Mouse (Mus musculus): ENCODE measurements around the gene Tent4a. TPM values are rescaled to one million over a fixed set of nuclear protein-coding genes. Genes with fewer than 3 reads are reported as not detected.
A peak's percentile ranks its signal among the peaks of the same experiment; 100 is the strongest.
"Not testable (repeated sequence)": the region's sequence is repeated elsewhere in the genome, so short reads cannot be mapped to it uniquely, and the experiment has no call there.

Gene Tent4a
- polyA plus RNA-seq (2012; rRNA removed), result 13.9 and 15.5 TPM in 2 replicates

DNA sequence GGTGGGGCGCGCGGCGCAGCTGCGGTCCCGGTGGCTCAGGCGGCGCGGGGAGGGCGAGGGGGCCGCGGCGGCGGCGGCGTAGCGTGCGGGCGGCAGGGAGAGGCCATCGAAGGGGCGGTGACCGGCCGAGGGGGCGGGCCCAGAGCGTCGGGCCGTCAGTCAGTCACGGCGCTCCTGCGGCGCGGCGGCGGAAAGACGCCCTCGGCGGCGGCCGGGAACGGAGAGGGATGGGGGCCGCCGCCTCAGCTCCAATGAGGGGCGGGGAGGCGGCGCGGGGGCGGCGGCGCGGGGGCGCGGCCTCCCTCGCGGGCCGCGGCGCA lies at the start of gene Tent4a:
Gene Tent4a (minus strand): TSS at position 284 of the 320 bp plus-strand sequence.
- no peak for DNase-seq (ENCODE audit: low spot score)

DNA sequence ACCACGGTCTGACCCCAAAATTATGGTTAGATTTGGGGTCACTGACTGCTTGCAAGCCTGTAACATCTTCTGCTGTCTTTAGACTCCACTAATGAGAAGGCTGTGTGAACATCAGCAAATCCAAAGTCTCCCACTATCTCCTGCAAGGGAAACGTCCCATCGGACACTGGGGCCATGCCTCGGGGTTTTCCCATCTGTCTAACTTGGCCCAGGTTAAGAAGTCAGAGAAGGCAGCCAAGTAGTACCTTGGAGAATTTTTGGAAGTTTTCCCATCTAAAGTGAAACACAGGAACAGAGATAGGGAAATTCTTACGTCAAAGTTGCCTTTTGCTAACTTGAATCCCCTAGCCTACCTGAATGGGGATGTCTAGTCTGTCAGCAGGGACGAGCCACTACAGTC lies 49.2 kb upstream of the Tent4a start:
- no peak for DNase-seq (ENCODE audit: low spot score)

DNA sequence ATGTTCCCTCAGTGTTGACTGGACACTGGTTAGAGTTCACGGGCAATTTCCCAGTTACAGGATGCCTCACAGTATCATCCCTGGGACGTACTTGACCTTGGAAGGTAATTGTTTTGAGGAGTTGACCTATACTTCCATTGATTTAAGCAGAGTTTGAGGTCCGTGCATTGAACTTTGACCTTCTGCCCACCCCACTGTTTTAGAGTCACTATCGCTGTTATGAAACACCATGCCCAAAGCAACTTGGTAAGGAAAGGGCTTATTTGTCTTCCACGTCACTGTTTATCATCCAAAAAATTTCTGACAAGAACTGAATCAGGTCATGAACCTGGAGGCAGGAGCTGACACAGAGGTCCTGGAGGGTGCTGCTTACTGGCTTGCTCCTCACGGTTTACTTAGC lies 48.0 kb upstream of the Tent4a start:
- no peak for DNase-seq (ENCODE audit: low spot score)

DNA sequence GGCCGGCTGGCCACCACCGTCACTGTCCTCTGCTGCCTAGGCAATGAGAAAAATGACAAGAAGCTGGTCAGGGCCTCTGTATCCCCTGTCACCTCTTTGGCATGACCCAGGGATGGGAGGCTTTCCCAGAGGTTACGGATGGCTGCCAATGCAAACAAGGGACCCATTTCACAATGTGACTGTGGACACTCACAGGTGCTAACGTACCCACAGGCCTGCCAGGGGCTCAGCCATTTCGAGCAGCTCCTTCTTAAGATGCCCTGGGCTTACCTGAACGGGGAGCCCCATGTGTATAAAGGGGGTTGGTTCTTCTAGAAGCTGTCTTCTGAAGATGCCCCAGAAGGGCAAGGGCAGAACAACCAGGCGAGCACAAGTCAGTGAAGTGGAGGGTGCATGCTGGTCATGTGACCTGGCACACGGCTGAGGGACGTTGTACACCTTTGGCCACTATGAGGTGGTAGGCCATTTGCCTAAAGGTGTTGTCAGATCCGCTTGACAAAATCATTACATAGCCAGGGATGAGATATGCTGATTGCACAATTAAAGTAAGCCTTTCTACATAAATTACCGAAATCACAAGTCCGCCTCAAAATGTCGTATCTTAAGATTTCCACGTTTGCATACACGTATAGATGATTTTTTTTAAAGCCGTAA lies 42.9 kb upstream of the Tent4a start:
- DNase-seq (ENCODE audit: low spot score), result no peak

DNA sequence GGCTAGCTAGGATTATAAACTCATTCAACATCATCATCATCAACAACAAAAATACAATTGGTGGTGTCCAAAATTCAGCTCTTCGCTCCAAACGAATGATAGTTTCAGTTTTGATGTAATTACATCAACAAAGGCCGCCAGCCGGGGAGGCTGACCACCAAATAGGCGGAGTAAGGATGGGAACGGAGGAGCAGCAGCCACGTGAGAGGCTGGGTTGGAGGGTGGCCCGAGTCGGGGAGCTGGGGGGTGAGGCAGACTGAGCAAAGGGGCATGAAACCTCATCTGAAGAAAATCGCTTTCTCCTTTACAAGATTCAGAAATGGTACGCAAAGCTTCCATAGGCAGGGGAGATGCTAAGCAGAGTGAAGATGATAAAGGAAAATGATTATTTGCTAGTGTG lies 42.3 kb upstream of the Tent4a start:
- DNase-seq (ENCODE audit: low spot score), result no peak

DNA sequence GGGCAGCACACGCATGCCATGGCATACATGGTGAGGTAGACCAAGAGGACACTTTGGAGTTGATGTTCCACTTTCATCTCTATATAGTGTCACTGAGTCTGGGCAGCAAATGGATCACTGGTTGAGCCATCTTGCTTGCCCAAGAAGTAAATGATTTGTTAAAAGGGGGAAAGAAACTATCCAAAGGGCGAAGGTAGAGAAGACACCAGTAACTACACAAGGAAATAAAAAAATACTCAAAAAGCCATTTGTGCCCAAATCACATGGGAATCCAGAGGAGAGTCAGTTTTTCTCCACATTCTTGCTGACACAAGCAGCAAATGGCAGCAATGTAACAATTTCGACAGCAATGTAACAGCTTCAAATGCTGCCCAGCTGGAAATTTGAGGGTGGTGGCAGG lies 38.2 kb upstream of the Tent4a start:
- DNase-seq (ENCODE audit: low spot score), result no peak

DNA sequence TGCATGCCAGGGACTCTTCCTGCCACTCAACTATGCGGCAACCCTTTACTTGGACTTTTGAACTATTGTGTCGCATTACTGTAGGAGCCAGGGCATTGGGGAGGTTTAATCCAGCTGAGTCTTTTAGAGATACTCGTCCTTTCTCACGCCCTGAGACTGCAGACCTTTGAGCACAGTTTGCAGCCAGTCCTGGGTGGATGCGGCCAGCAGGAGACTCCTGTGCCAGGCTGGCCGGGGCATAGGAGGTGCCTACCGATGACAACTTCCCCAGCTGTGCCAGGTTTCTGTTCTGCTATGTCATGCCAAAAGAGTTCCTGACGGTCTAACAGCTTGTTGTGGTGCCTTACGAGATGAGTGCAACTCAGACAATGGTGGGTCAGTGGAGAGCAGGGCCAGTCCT lies 34.8 kb upstream of the Tent4a start:
- DNase-seq (ENCODE audit: low spot score), result no peak

DNA sequence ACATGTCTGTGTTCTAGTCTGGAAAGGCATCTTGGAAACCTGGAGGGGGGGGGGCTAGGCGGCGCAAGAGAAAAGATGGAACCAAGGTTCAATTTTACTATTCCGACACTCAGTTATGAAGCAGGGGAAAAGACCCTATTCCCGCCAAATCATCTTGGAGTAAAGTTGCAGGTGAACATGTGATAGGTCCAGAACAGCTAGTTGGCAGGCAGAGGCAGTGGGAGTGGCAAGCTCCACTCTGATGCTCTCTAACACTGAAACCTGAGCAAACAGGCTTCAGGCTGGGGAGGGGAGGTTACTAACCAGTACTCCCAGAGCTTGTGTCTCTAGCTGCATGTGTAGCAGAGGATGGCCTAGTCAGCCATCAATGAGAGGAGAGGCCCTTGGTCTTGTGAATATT lies 31.0 kb upstream of the Tent4a start:
- DNase-seq (ENCODE audit: low spot score), result not testable (repeated sequence)

DNA sequence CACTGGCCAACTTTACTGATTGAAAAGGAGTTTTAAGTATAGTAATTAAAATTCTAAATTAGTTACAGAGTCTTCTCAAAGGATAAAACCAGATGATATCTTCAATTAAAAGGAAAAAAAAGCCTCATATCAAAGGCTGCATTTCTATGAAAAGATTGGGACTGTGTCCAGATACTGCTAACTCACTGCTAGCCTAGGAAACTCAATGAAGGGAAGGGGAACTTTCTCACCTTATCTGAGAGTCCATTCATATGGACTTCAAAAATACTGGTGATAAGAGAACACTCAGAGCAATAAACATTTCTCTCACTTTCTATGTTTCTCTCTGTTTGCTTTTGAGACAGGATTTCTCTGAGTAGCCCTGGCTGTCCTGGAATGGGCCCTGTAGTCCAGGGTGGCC lies 30.2 kb upstream of the Tent4a start:
- no peak for DNase-seq (ENCODE audit: low spot score)

DNA sequence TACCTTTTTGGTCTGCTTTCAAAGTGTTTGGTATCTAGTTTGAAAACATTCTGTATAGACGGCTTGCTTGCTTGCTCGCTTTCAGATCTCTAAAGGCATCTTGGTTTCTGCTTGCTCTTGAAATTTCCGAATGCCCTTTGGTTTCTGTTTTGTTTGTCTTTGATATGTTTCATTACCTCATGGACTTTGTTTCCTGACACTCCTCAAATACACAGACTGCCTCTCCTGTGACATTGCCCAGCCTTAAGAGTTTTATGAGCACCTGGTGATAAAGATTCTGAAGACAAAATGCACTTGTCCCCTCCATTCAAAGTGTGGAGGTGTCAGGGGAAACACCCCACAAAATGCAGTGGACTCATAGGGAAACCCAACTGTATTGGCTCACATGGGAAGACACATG lies 29.5 kb upstream of the Tent4a start:
- DNase-seq (ENCODE audit: low spot score), result no peak

DNA sequence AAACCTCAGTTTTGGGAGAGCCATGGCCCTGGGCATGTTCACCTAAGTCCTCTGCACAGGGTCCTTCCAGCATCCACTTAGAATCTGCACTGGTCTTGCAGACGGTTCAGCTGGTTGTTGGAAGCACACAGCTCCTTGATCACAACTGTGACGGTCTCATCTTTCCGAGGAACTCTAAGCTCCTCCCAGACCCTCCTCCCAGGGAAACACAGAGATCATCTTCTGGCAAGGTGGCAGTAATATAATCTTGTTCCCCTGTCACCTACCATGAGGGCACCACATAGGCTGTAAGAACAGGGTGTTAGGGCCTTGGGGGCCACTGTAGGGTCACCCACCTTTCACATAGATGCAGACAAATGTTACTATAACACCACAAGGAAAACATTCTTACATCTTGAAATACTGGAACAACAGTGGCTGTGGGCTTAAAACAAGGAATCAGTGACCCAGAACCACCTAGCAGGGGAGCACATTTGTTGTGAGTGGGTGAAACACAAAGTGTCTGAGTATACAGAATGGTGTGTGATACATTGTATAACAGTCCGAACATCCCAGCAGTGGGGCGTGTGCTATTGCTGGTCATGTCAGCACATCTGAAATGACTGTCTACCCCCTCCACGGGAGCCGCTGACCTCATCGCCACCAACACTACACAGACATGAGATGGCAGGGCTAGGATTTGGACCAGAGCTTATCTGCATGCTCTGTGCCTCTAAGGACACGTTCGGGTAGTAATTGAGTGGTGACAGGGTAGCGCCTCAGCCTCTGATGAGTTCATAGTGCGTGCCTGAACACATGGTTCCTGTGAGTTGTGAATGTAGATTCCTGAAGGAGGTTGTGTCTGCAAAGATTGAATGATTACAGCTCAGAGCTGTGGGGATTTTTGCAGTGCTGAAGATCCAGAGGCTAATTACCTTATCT lies 28.5 kb upstream of the Tent4a start:
- DNase-seq (ENCODE audit: low spot score), result no peak

DNA sequence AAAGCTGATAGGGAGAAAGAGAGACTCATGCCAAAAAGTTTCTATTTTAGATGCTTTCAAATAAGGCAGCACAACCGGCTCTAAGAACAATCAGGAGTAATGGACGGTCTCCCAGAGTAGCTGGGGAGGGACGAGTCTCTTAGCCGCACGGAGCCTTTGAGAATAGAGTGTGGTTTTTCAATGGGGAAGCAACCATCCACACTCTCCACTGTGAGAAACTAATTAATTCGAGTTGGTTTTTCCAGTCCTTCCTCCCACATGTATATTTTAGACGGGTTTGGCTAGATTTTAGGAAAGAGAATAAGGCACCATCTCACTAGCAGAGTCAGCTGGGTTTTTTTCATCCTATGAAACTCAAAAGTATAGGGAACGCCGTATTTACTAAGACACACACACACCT lies 27.6 kb upstream of the Tent4a start:
- DNase-seq (ENCODE audit: low spot score), result no peak

DNA sequence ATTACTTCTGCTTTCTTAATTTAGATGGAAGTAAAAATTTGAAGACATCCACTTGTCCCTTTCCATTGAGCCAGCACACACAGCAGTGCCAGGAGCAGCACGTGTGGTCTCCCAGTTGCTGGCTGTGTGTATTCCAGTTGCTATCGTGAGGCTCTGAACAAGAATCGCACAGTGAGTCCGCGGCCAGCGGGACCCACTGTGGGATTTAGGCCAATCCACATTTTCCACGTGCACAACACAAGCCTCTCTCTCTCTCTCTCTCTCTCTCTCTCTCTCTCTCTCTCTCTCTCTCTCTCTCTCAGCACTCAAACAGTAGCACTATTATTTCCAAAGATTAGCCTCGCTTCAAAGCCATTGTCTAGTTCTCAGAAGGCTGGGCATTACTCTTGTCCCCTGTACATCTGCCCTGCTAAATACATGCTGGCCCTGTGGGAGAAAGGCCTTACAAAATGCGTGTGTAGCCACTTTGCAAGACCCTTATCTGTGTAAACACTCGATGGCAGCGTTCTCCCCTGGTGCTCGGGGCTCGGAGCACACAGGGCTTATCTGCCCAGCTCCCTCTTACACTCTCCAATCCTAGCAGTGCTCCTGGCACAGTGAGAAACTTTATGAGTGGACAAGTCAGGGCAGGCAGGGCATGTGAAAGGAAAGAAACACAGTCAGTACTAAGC lies 25.0 kb upstream of the Tent4a start:
- DNase-seq (ENCODE audit: low spot score), result no peak

DNA sequence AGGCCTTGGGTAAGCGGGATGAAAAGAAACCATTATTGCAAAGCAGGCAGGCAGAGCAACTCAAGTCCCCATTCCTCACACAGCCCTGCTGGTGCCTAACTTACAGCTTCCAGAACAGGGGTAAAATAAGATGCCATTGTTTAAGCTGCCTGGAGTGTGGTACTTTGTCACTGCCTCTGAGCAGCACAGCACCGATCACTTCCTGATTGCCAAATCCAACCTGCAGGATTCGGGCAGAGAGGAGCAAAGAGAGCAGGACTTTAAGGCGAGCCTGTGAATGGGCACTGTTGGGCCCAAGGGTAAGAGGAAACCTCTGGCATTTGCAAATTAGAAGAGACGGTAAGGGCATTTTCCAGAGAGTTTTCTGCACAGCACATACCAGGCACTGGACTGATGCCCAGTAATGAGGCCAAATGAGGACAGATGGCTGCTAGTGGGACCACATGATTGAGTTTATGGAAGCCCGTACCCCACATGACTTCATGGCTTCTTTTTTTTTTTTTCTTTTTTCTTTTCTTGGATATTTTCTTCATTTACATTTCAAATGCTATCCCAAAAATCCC lies 23.8 kb upstream of the Tent4a start:
- DNase-seq (ENCODE audit: low spot score), result no peak

DNA sequence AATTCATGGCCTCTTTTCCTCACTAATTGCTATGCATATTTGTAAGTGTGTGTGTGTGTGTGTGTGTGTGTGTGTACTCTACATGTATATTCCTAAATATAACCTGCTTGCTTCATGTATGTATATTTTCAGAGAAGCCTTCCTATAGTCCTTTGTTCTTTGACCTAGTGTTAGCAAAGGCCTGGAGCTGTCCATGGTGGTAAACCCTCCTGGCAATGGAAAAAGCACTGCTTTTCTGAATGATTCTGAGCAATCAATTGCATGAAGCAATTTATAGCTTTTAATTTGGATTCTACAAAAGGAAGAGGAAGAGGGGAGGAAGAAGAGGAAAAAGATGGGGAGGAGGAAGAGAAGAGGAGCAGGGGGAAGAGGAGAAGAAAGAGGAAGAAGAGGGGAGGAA lies 22.3 kb upstream of the Tent4a start:
- DNase-seq (ENCODE audit: low spot score), result no peak

DNA sequence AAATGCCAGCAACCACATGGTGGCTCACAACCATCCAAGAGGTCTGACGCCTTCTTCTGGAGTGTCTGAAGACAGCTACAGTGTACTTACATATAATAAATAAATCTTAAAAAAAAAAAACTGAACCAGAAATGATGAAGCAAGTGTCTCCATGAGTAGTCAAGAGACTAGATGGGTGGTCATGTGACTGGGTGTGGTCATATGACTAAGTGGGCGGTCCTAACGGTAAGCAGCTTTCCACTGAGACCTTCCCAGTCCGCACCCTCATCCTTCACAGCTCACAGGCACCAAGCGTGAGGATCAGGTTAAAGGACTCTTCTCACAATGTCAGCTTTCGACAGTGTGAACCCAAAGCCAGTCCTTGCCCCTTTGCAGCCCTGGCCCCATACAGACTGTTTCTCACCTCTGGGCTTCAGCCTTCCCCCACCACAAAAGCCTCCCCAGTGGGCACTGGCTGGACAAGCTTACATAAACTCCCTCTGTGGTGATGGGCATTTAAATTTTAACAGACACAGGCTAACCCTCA lies 21.6 kb upstream of the Tent4a start:
- DNase-seq (ENCODE audit: low spot score), result no peak

DNA sequence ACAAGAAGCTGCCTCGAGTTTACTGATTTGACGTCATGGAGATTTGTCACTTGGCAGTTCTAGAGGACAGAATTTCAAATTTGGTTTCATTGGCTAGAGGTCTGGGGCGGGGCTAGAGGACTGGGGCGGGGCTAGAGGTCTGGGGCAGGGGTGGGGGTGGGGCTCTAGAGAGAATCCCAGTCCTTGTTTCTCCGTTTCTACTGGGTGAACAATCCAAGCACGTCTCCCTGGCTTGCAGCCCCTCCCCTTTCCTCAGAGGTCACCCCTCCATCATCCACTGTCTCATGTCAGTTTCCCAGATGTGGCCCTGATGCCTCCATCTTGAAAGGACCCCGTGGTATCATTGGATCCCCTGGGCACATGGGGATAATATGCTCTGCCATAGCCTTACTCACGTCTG lies 20.6 kb upstream of the Tent4a start:
- no peak for DNase-seq (ENCODE audit: low spot score)

DNA sequence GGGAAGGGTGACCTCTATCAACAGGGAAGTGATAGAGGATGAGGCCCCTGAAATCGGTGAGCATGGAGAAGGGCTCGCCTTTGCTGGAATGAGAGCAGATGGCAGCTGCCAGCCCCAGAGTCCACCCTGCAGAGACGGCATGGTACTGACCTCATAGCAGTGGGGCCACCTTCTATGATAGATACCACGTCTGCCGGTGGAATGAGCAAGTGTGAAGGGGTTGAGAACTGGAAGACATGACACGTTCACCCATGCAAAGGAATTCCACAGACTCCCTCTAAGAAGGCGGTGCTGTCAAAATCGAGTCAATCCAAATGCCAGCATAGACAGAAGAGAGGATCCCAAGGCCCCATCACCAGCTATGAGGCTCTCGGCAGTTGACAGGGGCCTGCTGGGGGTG lies 19.8 kb upstream of the Tent4a start:
- no peak for DNase-seq (ENCODE audit: low spot score)

DNA sequence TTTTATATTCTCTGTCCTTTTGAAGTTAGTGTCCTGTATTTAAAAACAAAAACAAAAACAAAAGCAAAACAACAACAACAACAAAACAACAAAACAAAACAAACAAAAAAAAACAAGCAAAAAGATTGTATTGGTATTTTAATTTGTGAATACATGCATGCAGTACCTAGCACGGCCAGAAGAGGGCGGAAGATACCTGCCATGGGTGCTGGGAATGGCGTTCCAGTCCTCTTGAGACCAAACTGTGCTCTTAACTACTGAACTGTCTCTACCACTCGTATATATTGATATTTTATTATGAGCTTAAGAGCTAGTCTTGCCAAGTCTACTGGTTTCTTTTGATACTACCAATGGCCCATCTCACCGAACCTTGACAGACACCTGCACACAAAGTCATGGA lies 18.6 kb upstream of the Tent4a start:
- DNase-seq (ENCODE audit: low spot score), result no peak

DNA sequence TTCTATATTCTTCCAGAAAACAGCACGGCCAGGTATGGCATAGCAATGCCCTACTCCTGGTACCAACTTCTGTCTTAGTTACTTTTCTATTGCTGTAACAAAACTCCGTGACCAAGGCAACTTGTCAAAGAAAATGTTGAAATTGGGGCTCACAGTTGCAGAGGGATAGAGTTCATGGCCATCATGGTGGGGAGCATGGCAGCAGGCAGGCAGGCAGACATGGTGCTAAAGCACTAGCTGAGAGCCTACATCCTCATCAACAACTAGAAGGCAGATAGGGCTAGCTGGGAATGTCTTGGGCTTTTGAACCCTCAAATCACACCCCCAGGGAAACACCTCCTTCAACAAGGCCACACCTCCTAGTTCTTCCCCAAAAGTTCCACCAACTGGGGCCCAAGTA lies 16.4 kb upstream of the Tent4a start:
- DNase-seq (ENCODE audit: low spot score), result no peak

DNA sequence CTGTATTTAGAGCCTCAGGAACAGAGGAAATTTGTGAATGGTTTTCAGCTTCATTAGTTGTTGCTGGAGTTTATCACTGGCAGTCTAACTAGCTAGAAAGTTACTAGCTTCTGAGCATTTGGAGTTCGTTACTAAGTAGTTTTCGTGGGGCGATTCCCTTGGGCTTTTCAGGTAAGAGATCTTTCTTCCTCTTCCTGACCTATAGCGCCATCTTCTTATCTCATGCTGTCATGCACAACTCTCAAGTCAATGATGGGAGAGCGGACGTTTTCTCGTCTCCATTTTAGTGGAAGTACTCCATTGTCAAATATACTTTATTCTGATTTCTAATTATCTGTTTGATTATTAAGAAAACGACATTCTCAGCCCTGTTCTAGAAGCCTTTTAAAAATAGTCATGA lies 15.6 kb upstream of the Tent4a start:
- no peak for DNase-seq (ENCODE audit: low spot score)

DNA sequence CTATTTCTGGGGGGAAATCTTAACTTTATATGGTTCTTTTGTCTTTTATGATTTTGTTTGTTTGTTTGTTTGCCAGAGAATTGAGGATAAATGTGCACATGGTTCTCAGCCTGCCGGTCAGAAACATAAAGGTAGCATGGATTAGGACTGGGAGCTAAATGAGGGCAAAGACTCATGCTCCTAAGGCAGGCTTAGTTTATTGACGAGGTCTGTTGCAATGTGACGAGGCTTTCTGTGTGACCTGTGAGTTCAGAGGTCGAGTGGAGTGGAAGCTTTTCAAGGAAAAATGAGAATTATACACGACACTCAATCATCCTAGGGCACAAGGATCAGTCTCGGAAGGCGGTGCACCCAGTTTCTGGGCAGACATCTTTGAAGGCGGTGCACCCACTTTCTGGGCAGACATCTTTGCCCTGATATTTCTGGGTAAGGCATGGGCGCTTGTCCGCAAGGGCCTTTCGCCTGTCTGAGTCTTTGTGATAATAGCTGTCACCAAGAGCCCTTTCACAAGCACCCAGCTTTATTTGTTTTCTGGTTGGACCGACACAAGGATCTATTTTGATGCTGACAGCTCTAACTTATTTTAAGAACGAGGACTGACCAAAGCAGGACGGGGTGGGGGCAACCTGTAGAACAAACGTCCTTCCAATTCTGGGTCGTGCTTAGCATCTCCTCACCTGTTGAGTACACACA lies 13.2 kb upstream of the Tent4a start:
- peak; percentile 4 for DNase-seq (ENCODE audit: low spot score)
